Mouse (Mus musculus): ENCODE results near the gene Cspg4.

The Cspg4 gene

GRCm38 (mm10) chr9:56864216-56864729 lies 560 bp upstream of the Cspg4 start, which contains the start of gene Odf3l1:
Gene Odf3l1 (minus strand): TSS chr9:56864679.
- DNase-seq (ENCODE audit: low read depth, low spot score) = no peak

- DNase-seq (ENCODE audit: low read depth, low spot score) = no peak
These were observed 1.0 kb downstream of the Cspg4 start for GRCm38 (mm10) chr9:56865673-56866400.

GRCm38 (mm10) chr9:56866430-56866829 lies 1.6 kb downstream of the Cspg4 start:
- no peak for DNase-seq (ENCODE audit: low read depth, low spot score)

GRCm38 (mm10) chr9:56868292-56868691 lies 3.5 kb downstream of the Cspg4 start:
- peak; percentile 72 for DNase-seq (ENCODE audit: low read depth, low spot score)

- DNase-seq (ENCODE audit: low read depth, low spot score) = no peak
These were observed 4.7 kb downstream of the Cspg4 start for GRCm38 (mm10) chr9:56869552-56869951.

- no peak for DNase-seq (ENCODE audit: low read depth, low spot score)
These were observed 5.9 kb downstream of the Cspg4 start for GRCm38 (mm10) chr9:56870778-56871177.

GRCm38 (mm10) chr9:56871191-56871590 lies 6.4 kb downstream of the Cspg4 start:
- no peak for DNase-seq (ENCODE audit: low read depth, low spot score)

GRCm38 (mm10) chr9:56872105-56872903 lies 7.5 kb downstream of the Cspg4 start:
- no peak for DNase-seq (ENCODE audit: low read depth, low spot score)

GRCm38 (mm10) chr9:56873097-56873496 lies 8.3 kb downstream of the Cspg4 start:
- DNase-seq (ENCODE audit: low read depth, low spot score) = no peak

GRCm38 (mm10) chr9:56876784-56877183 lies 12.0 kb downstream of the Cspg4 start:
- DNase-seq (ENCODE audit: low read depth, low spot score) = no peak

GRCm38 (mm10) chr9:56877284-56877683 lies 12.5 kb downstream of the Cspg4 start:
- DNase-seq (ENCODE audit: low read depth, low spot score) = no peak

- no peak for DNase-seq (ENCODE audit: low read depth, low spot score)
These were observed 16.0 kb downstream of the Cspg4 start for GRCm38 (mm10) chr9:56880790-56881189.

GRCm38 (mm10) chr9:56881539-56882082 lies 16.8 kb downstream of the Cspg4 start:
- no peak for DNase-seq (ENCODE audit: low read depth, low spot score)

GRCm38 (mm10) chr9:56882283-56882682 lies 17.4 kb downstream of the Cspg4 start:
- no peak for DNase-seq (ENCODE audit: low read depth, low spot score)

GRCm38 (mm10) chr9:56882818-56883217 lies 18.0 kb downstream of the Cspg4 start:
- DNase-seq (ENCODE audit: low read depth, low spot score) = no peak

- no peak for DNase-seq (ENCODE audit: low read depth, low spot score)
These were observed 18.6 kb downstream of the Cspg4 start for GRCm38 (mm10) chr9:56883470-56883869.

- no peak for DNase-seq (ENCODE audit: low read depth, low spot score)
These were observed 19.5 kb downstream of the Cspg4 start for GRCm38 (mm10) chr9:56884328-56884727.

- no peak for DNase-seq (ENCODE audit: low read depth, low spot score)
These were observed 21.3 kb downstream of the Cspg4 start for GRCm38 (mm10) chr9:56886113-56886512.

- DNase-seq (ENCODE audit: low read depth, low spot score) = no peak
These were observed 21.8 kb downstream of the Cspg4 start for GRCm38 (mm10) chr9:56886601-56887000.

- DNase-seq (ENCODE audit: low read depth, low spot score) = no peak
These were observed 22.7 kb downstream of the Cspg4 start for GRCm38 (mm10) chr9:56887581-56887980.

GRCm38 (mm10) chr9:56889817-56890216 lies 25.0 kb downstream of the Cspg4 start:
- peak; percentile 73 for DNase-seq (ENCODE audit: low read depth, low spot score)

GRCm38 (mm10) chr9:56890522-56891250 lies 25.9 kb downstream of the Cspg4 start:
- DNase-seq (ENCODE audit: low read depth, low spot score) = no peak
